Mouse (Mus musculus) MEL (cell line): Measurements from ENCODE around the gene Six4. TPM values are rescaled to one million over a fixed set of nuclear protein-coding genes. Genes with fewer than 3 reads are reported as not detected.

Experiments used
- DNase-seq: peaks from one replicate; pipeline ENCODE4 v3.0.0; 2011; ENCODE audit warnings: low read depth, low spot score
- H3K27ac ChIP-seq: 2 replicates; pipeline ENCODE4 v1.5.1; 2012; ENCODE audit warnings: low read depth, mild to moderate bottlenecking, control low read depth, low read length, moderate library complexity; ENCODE audit not compliant: control insufficient read depth
- H3K27me3 ChIP-seq, 2 experiments: fragments of 150-350 bp in 1 of 2; sonication (generic) in 1 of 2; 2 replicates each; pipeline ENCODE4 v1.6.1; 2012; ENCODE audit warnings: low read length in 2 of 2, mild to moderate bottlenecking in 2 of 2, improper control_type of control experiment in 1 of 2, moderate library complexity in 1 of 2; ENCODE audit not compliant: insufficient read depth in 2 of 2, control insufficient read depth in 1 of 2
- H3K36me3 ChIP-seq, 2 experiments: 2 replicates each; pipeline ENCODE4 v1.6.1; 2012 to 2014; ENCODE audit warnings: low read length in 2 of 2, improper control_type of control experiment in 1 of 2, inconsistent platforms in 1 of 2, mild to moderate bottlenecking in 1 of 2; ENCODE audit not compliant: insufficient read depth in 2 of 2, control insufficient read depth in 1 of 2
- H3K4me1 ChIP-seq, 2 experiments: fragments of 150-350 bp in 1 of 2; sonication (generic) in 1 of 2; 2 replicates each; pipeline ENCODE4 v1.6.1; 2012; ENCODE audit warnings: low read length in 2 of 2, improper control_type of control experiment in 1 of 2, mild to moderate bottlenecking in 1 of 2; ENCODE audit not compliant: insufficient read depth in 2 of 2, control insufficient read depth in 1 of 2
- H3K4me3 ChIP-seq, 2 experiments: fragments of 150-350 bp in 1 of 2; sonication (generic) in 1 of 2; 2 replicates each; pipeline ENCODE4 v1.5.1; 2012; ENCODE audit warnings: low read depth in 2 of 2, low read length in 2 of 2, mild to moderate bottlenecking in 2 of 2, moderate library complexity in 2 of 2, control low read depth in 1 of 2, improper control_type of control experiment in 1 of 2; ENCODE audit not compliant: control insufficient read depth in 1 of 2, insufficient read depth in 1 of 2
- H3K79me2 ChIP-seq: 2 replicates; pipeline ENCODE4 v1.6.1; 2012; ENCODE audit warnings: mild to moderate bottlenecking, low read length, moderate library complexity; ENCODE audit not compliant: control insufficient read depth, poor library complexity, insufficient read depth
- H3K9ac ChIP-seq: 2 replicates; pipeline ENCODE4 v1.6.1; 2012; ENCODE audit warnings: low read depth, mild to moderate bottlenecking, control low read depth, low read length, moderate library complexity; ENCODE audit not compliant: control insufficient read depth, poor library complexity, severe bottlenecking
- H3K9me3 ChIP-seq: fragments of 150-350 bp; sonication (generic); replicated peaks from 2 replicates; pipeline ENCODE4 v1.6.1; 2012; ENCODE audit warnings: mild to moderate bottlenecking, low read length, improper control_type of control experiment, moderate library complexity; ENCODE audit not compliant: insufficient read depth
- BHLHE40 ChIP-seq: IDR thresholded peaks from 2 replicates; pipeline ENCODE4 v1.6.1; 2012; ENCODE audit warnings: low read depth, mild to moderate bottlenecking, inconsistent platforms, low read length, improper control_type of control experiment, borderline replicate concordance
- CHD1 ChIP-seq: IDR thresholded peaks from 2 replicates; pipeline ENCODE4 v1.6.1; 2012; ENCODE audit warnings: low read depth, mild to moderate bottlenecking, inconsistent platforms, low read length, improper control_type of control experiment
- CTCF ChIP-seq, 3 experiments: IDR thresholded peaks in 2 of 3; conservative IDR thresholded peaks in 1 of 3; 2 replicates each; pipeline ENCODE4 v1.5.1; 2011 to 2012; ENCODE audit warnings: low read length in 3 of 3, low read depth in 2 of 3, mild to moderate bottlenecking in 2 of 3, improper control_type of control experiment in 1 of 3, inconsistent platforms in 1 of 3, mixed read lengths in 1 of 3, moderate library complexity in 1 of 3; ENCODE audit not compliant: control insufficient read depth in 1 of 3, insufficient read depth in 1 of 3, poor library complexity in 1 of 3, severe bottlenecking in 1 of 3
- EP300 ChIP-seq, 2 experiments: IDR thresholded peaks; 2 replicates each; pipeline ENCODE4 v1.6.1; 2011; ENCODE audit warnings: improper control_type of control experiment in 2 of 2, low read length in 2 of 2, low read depth in 1 of 2, mild to moderate bottlenecking in 1 of 2
- ETS1 ChIP-seq: IDR thresholded peaks from 2 replicates; pipeline ENCODE4 v1.6.1; 2012; ENCODE audit warnings: low read depth, mild to moderate bottlenecking, inconsistent platforms, low read length, improper control_type of control experiment, moderate library complexity
- GABPA ChIP-seq: IDR thresholded peaks from 2 replicates; pipeline ENCODE4 v1.6.1; 2012; ENCODE audit warnings: low read depth, mild to moderate bottlenecking, inconsistent platforms, low read length, improper control_type of control experiment, moderate library complexity
- GATA1 ChIP-seq: IDR thresholded peaks from 2 replicates; pipeline ENCODE4 v1.6.1; 2011; ENCODE audit warnings: low read depth, low read length, improper control_type of control experiment
- JUND ChIP-seq: IDR thresholded peaks from 2 replicates; pipeline ENCODE4 v1.6.1; 2011; ENCODE audit warnings: low read depth, mild to moderate bottlenecking, improper control_type of control experiment, low read length
- MAFK ChIP-seq: IDR thresholded peaks from 2 replicates; pipeline ENCODE4 v1.6.1; 2011; ENCODE audit warnings: low read depth, mild to moderate bottlenecking, low read length, improper control_type of control experiment, borderline replicate concordance
- MAX ChIP-seq: IDR thresholded peaks from 2 replicates; pipeline ENCODE4 v1.6.1; 2011; ENCODE audit warnings: low read length, improper control_type of control experiment
- MEF2A ChIP-seq: IDR thresholded peaks from 2 replicates; pipeline ENCODE4 v1.6.1; 2014; ENCODE audit warnings: low read depth, mild to moderate bottlenecking, inconsistent platforms, low read length, improper control_type of control experiment; ENCODE audit not compliant: poor library complexity, insufficient replicate concordance, severe bottlenecking; ENCODE audit errors: extremely low read depth
- MYB ChIP-seq: IDR thresholded peaks from 2 replicates; pipeline ENCODE4 v1.6.1; 2011; ENCODE audit warnings: mild to moderate bottlenecking, low read depth, low read length, improper control_type of control experiment
- MYC ChIP-seq: IDR thresholded peaks from 2 replicates; pipeline ENCODE4 v1.6.1; 2011; ENCODE audit warnings: low read depth, mild to moderate bottlenecking, low read length, improper control_type of control experiment, moderate library complexity
- NELFE ChIP-seq: IDR thresholded peaks from 2 replicates; pipeline ENCODE4 v1.6.1; 2011; ENCODE audit warnings: low read depth, low read length, improper control_type of control experiment
- POLR2A ChIP-seq, 2 experiments: IDR thresholded peaks; 2 replicates each; pipeline ENCODE4 v1.6.1; 2011 to 2012; ENCODE audit warnings: low read length in 2 of 2, mild to moderate bottlenecking in 2 of 2, control low read depth in 1 of 2, improper control_type of control experiment in 1 of 2, low read depth in 1 of 2, moderate library complexity in 1 of 2; ENCODE audit not compliant: control insufficient read depth in 1 of 2, insufficient read depth in 1 of 2, poor library complexity in 1 of 2
- POLR2AphosphoS5 ChIP-seq: IDR thresholded peaks from 2 replicates; pipeline ENCODE4 v1.6.1; 2012; ENCODE audit warnings: low read depth, borderline replicate concordance, mild to moderate bottlenecking, inconsistent platforms, low read length, moderate library complexity, mixed read lengths
- SIN3A ChIP-seq: IDR thresholded peaks from 2 replicates; pipeline ENCODE4 v1.6.1; 2012; ENCODE audit warnings: low read length, improper control_type of control experiment, inconsistent platforms
- SMC3 ChIP-seq: IDR thresholded peaks from 2 replicates; pipeline ENCODE4 v1.6.1; 2011; ENCODE audit warnings: low read depth, low read length, improper control_type of control experiment
- TAL1 ChIP-seq: IDR thresholded peaks from 2 replicates; pipeline ENCODE4 v1.6.1; 2012; ENCODE audit warnings: mild to moderate bottlenecking, inconsistent platforms, low read length, moderate library complexity, mixed read lengths
- TBP ChIP-seq: IDR thresholded peaks from 2 replicates; pipeline ENCODE4 v1.8.0; 2011; ENCODE audit warnings: low read depth, low read length, improper control_type of control experiment
- TCF12 ChIP-seq: IDR thresholded peaks from 2 replicates; pipeline ENCODE4 v1.6.1; 2014; ENCODE audit warnings: low read depth, mild to moderate bottlenecking, inconsistent platforms, low read length, improper control_type of control experiment, moderate library complexity
- USF1 ChIP-seq: IDR thresholded peaks from 2 replicates; pipeline ENCODE4 v1.6.1; 2014; ENCODE audit warnings: low read depth, mild to moderate bottlenecking, inconsistent platforms, low read length, improper control_type of control experiment, moderate library complexity
- USF2 ChIP-seq, 2 experiments: IDR thresholded peaks; 2 replicates each; pipeline ENCODE4 v1.6.1; 2011 to 2012; ENCODE audit warnings: improper control_type of control experiment in 2 of 2, low read length in 2 of 2, borderline replicate concordance in 1 of 2, inconsistent platforms in 1 of 2, low read depth in 1 of 2, mild to moderate bottlenecking in 1 of 2; ENCODE audit not compliant: insufficient read depth in 1 of 2
- ZMIZ1 ChIP-seq: IDR thresholded peaks from 2 replicates; pipeline ENCODE4 v1.6.1; 2012; ENCODE audit warnings: low read depth, mild to moderate bottlenecking, inconsistent platforms, low read length, improper control_type of control experiment, moderate library complexity
- ZNF384 ChIP-seq: IDR thresholded peaks from 2 replicates; pipeline ENCODE4 v1.6.1; 2012; ENCODE audit warnings: low read depth, mild to moderate bottlenecking, inconsistent platforms, low read length, improper control_type of control experiment
- polyA plus RNA-seq, 2 experiments: library from polyadenylated mRNA; stranded (reverse) in 1 of 2; unstranded in 1 of 2; fragments of >175 nt in 1 of 2; fragments of >200 nt in 1 of 2; gene quantifications; 2 replicates each; pipeline versions ENCODE4 v1.2.1 to v1.2.4; 2012; ENCODE audit warnings: low replicate concordance in 2 of 2, low read depth in 1 of 2; ENCODE audit not compliant: insufficient read length in 2 of 2, insufficient read depth in 1 of 2, missing spikeins in 1 of 2
- total RNA-seq: library from RNA; depleted of rRNA; stranded (reverse); fragments of 300-350 nt; gene quantifications from 2 replicates; pipeline ENCODE4 v1.2.3, GENCODE M21; 2012

The Six4 gene
- total and polyA plus RNA-seq, 3 experiments: not detected

GRCm38 (mm10) chr12:73111561-73112325 lies 1.5 kb downstream of the Six4 start:
- Histone ChIP-seq H3K4me1 (no peaks in the 10 kb centered on the region), H3K27ac (no peak overlapping the region), H3K9me3 (no peaks in the 10 kb centered on the region), H3K4me3 (no peak overlapping the region), H3K27me3 (no peaks in the 10 kb centered on the region; a peak in 2 of 4 replicates), H3K79me2 (no peaks in the 10 kb centered on the region), H3K36me3 (no peaks in the 10 kb centered on the region), H3K9ac (no peak overlapping the region)
- TF ChIP-seq BHLHE40 (no peak), MYC (no peak), EP300 (IDR thresholded peaks at IDR 0.05; ENCODE audit: low read depth in 1 of 2, low read length in 2 of 2) (no peak), NELFE (no peak), ETS1 (no peak), CHD1 (no peak), CTCF (IDR thresholded peaks at IDR 0.05 in 2 of 3, conservative IDR thresholded peaks at IDR 0.05 in 1 of 3; ENCODE audit: control insufficient read depth in 1 of 3, insufficient read depth in 1 of 3, low read depth in 2 of 3, low read length in 3 of 3, poor library complexity in 1 of 3, severe bottlenecking in 1 of 3) (no peak), ZMIZ1 (no peak), GATA1 (no peak), POLR2AphosphoS5 (no peak), MAX (no peak), POLR2A (IDR thresholded peaks at IDR 0.05; ENCODE audit: control insufficient read depth in 1 of 2, insufficient read depth in 1 of 2, low read depth in 1 of 2, low read length in 2 of 2, poor library complexity in 1 of 2) (no peak), USF1 (no peak), GABPA (no peak), TAL1 (no peak), MAFK (no peak), ZNF384 (no peak), TBP (no peak), JUND (no peak)
- DNase-seq: no peak

GRCm38 (mm10) chr12:73110431-73111111 lies 2.7 kb downstream of the Six4 start:
- H3K4me1 ChIP-seq: no peaks in the 10 kb centered on the region
- H3K27me3 ChIP-seq: no peaks in the 10 kb centered on the region; a peak in 1 of 4 replicates
- no peaks in the 10 kb centered on the region for H3K9me3 ChIP-seq
- DNase-seq: no peak
- no peaks in the 10 kb centered on the region for H3K36me3 ChIP-seq
- TF ChIP-seq MEF2A (no peak), TCF12 (no peak), SIN3A (no peak), NELFE (no peak), TBP (no peak), USF2 (IDR thresholded peaks at IDR 0.05; ENCODE audit: borderline replicate concordance in 1 of 2, insufficient read depth in 1 of 2, low read depth in 1 of 2, low read length in 2 of 2) (no peak), MAFK (no peak), POLR2A (IDR thresholded peaks at IDR 0.05; ENCODE audit: control insufficient read depth in 1 of 2, insufficient read depth in 1 of 2, low read depth in 1 of 2, low read length in 2 of 2, poor library complexity in 1 of 2) (no peak), MYB (no peak), SMC3 (no peak)
- no peak overlapping the region for H3K9ac ChIP-seq
- H3K79me2 ChIP-seq: no peaks in the 10 kb centered on the region
- H3K27ac ChIP-seq: no peak overlapping the region
- H3K4me3 ChIP-seq: no peak overlapping the region
